Mouse (Mus musculus): Measurements from ENCODE around the gene Pm20d1. TPM values are rescaled to one million over a fixed set of nuclear protein-coding genes. Genes with fewer than 3 reads are reported as not detected.
A peak's percentile ranks its signal among the peaks of the same experiment; 100 is the strongest.

The Pm20d1 gene
- total and polyA plus RNA-seq, 3 experiments, result 0.16 TPM; not detected in 2

DNA sequence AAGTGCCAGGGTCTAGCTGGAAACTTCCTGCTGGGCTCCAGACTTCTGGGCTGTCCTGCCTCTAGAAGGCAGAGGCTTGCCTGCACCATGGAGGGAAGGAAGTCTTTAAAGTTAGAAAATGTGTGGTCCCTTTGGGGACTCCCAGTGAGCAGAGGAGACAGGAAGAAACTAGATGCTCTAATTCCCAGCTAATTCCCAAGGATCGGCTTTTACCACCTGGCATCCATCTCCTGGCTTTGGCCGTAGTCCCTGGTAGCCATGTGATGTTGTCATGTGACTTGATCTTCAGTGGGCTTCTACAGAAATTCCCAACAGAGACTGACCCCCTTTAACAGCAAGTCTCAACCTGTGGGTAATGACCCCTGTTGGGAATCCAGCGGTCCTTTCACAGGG, 36.8 kb upstream of the Pm20d1 start:
- H3K36me3 ChIP-seq (replicated peaks), result no peaks in the 10 kb centered on the region
- H3K9me3 ChIP-seq (replicated peaks), result no peaks in the 10 kb centered on the region
- ATAC-seq (ENCODE audit: extremely low read depth, insufficient number of reproducible peaks, low FRiP score, poor library complexity, severe bottlenecking), result no peak
- no peak for DNase-seq (ENCODE audit: low spot score)
- peaks cover 14% of the 10 kb centered on the region for H3K27me3 ChIP-seq (ENCODE audit: insufficient read depth, low read length)
- H3K4me3 ChIP-seq (ENCODE audit: low read depth, low read length), result no peak overlapping the region
- TF ChIP-seq GATA1 (IDR thresholded peaks at IDR 0.05; ENCODE audit: borderline replicate concordance, low read length), result no peak
- no peak for TF ChIP-seq GATA2 (IDR thresholded peaks at IDR 0.05; ENCODE audit: borderline replicate concordance, low read depth, low read length)
- no peak for TF ChIP-seq POLR2AphosphoS5 (IDR thresholded peaks at IDR 0.05; ENCODE audit: insufficient replicate concordance, low read depth, low read length)
- peaks cover 42% of the 10 kb centered on the region for H3K4me1 ChIP-seq (ENCODE audit: insufficient read depth, low read depth, low read length)

- TF ChIP-seq CTCF (IDR thresholded peaks at IDR 0.05; ENCODE audit: low read depth, low read length), result no peak
- TF ChIP-seq TAL1 (conservative IDR thresholded peaks at IDR 0.05; ENCODE audit: low read depth, low read length), result no peak
- TF ChIP-seq POLR2AphosphoS5 (IDR thresholded peaks at IDR 0.05; ENCODE audit: insufficient replicate concordance, low read depth, low read length), result no peak
- TF ChIP-seq GATA2 (IDR thresholded peaks at IDR 0.05; ENCODE audit: borderline replicate concordance, low read depth, low read length), result no peak
- no peak for TF ChIP-seq GATA1 (IDR thresholded peaks at IDR 0.05; ENCODE audit: borderline replicate concordance, low read length)
- Histone ChIP-seq H3K4me1 (ENCODE audit: insufficient read depth, low read depth, low read length) (peaks cover 37% of the 10 kb centered on the region), H3K27me3 (ENCODE audit: insufficient read depth, low read length) (peaks cover 14% of the 10 kb centered on the region), H3K36me3 (replicated peaks) (no peaks in the 10 kb centered on the region), H3K9me3 (replicated peaks) (no peaks in the 10 kb centered on the region), H3K4me3 (ENCODE audit: low read depth, low read length) (no peak overlapping the region)
- ATAC-seq (ENCODE audit: extremely low read depth, insufficient number of reproducible peaks, low FRiP score, poor library complexity, severe bottlenecking) (no peak), DNase-seq (ENCODE audit: low spot score) (no peak)
Observed at GRCm38 (mm10) chr1:131761079-131761831, 35.9 kb upstream of the Pm20d1 start.

- no peak for DNase-seq (ENCODE audit: low spot score)
- Histone ChIP-seq H3K4me3 (ENCODE audit: low read depth, low read length) (no peak overlapping the region), H3K27me3 (ENCODE audit: insufficient read depth, low read length) (peaks cover 26% of the 10 kb centered on the region), H3K36me3 (replicated peaks) (no peaks in the 10 kb centered on the region), H3K9me3 (replicated peaks) (no peaks in the 10 kb centered on the region), H3K4me1 (ENCODE audit: insufficient read depth, low read depth, low read length) (peaks cover 30% of the 10 kb centered on the region)
- ATAC-seq (ENCODE audit: extremely low read depth, insufficient number of reproducible peaks, low FRiP score, poor library complexity, severe bottlenecking), result no peak
- no peak for TF ChIP-seq CTCF (IDR thresholded peaks at IDR 0.05; ENCODE audit: low read depth, low read length)
- TF ChIP-seq TAL1 (conservative IDR thresholded peaks at IDR 0.05; ENCODE audit: low read depth, low read length), result no peak
- TF ChIP-seq POLR2AphosphoS5 (IDR thresholded peaks at IDR 0.05; ENCODE audit: insufficient replicate concordance, low read depth, low read length), result no peak
- TF ChIP-seq GATA1 (IDR thresholded peaks at IDR 0.05; ENCODE audit: borderline replicate concordance, low read length), result no peak
Observed at GRCm38 (mm10) chr1:131763683-131764082, 33.5 kb upstream of the Pm20d1 start.

DNA sequence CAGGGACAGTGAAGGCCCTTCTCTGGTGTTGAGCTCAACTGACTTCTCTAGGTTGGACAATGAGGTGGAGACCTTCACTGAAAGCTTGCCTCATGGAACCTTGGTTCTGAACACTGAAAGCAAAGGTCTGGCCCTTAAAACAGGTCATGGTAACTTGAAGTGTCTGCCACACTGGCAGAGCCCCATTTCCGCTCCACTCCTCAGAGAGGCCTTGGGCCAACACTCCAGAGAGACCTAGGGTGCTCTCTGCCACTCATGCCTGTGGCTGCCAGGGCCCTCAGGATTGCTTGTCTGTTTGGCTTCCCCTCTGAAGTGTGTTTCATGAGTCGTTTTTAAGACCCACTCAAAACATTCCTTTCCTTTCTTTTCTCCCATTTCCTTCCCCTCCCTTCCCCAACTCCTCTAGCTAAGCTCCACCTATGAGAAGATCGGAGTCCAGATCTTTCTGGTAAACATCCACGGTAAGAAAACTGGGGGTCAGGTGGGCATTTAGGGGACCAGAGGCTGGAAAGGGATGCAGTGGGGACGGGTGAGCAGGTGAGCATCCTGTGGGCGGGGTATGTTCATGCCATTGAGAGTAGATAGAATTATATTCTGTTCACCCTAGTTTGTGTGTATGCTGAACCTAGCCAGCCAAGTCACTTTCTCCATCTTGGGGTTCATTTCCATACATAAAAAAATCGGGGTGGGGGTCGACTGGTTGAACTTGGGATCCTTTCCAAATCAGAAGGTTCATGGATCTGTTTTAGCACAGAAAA, 32.4 kb upstream of the Pm20d1 start:
- Histone ChIP-seq H3K4me3 (ENCODE audit: low read depth, low read length) (no peak overlapping the region), H3K27me3 (ENCODE audit: insufficient read depth, low read length) (peaks cover 36% of the 10 kb centered on the region), H3K36me3 (replicated peaks) (no peaks in the 10 kb centered on the region), H3K9me3 (replicated peaks) (no peaks in the 10 kb centered on the region), H3K4me1 (ENCODE audit: insufficient read depth, low read depth, low read length) (peaks cover 25% of the 10 kb centered on the region)
- ATAC-seq (ENCODE audit: extremely low read depth, insufficient number of reproducible peaks, low FRiP score, poor library complexity, severe bottlenecking) (no peak), DNase-seq (ENCODE audit: low spot score) (no peak)
- TF ChIP-seq TAL1 (conservative IDR thresholded peaks at IDR 0.05; ENCODE audit: low read depth, low read length) (no peak), GATA1 (IDR thresholded peaks at IDR 0.05; ENCODE audit: borderline replicate concordance, low read length) (no peak), POLR2AphosphoS5 (IDR thresholded peaks at IDR 0.05; ENCODE audit: insufficient replicate concordance, low read depth, low read length) (no peak), GATA2 (IDR thresholded peaks at IDR 0.05; ENCODE audit: borderline replicate concordance, low read depth, low read length) (no peak), CTCF (IDR thresholded peaks at IDR 0.05; ENCODE audit: low read depth, low read length) (no peak)

GRCm38 (mm10) chr1:131765357-131766001, 31.7 kb upstream of the Pm20d1 start:
- no peak for ATAC-seq (ENCODE audit: extremely low read depth, insufficient number of reproducible peaks, low FRiP score, poor library complexity, severe bottlenecking)
- H3K4me3 ChIP-seq (ENCODE audit: low read depth, low read length), result no peak overlapping the region
- peaks cover 39% of the 10 kb centered on the region for H3K27me3 ChIP-seq (ENCODE audit: insufficient read depth, low read length)
- no peaks in the 10 kb centered on the region for H3K36me3 ChIP-seq (replicated peaks)
- DNase-seq (ENCODE audit: low spot score), result peak; percentile 56
- no peak for TF ChIP-seq GATA2 (IDR thresholded peaks at IDR 0.05; ENCODE audit: borderline replicate concordance, low read depth, low read length)
- peak; percentile 100 for TF ChIP-seq CTCF (IDR thresholded peaks at IDR 0.05; ENCODE audit: low read depth, low read length)
- H3K9me3 ChIP-seq (replicated peaks), result no peaks in the 10 kb centered on the region
- H3K4me1 ChIP-seq (ENCODE audit: insufficient read depth, low read depth, low read length), result peaks cover 22% of the 10 kb centered on the region

- TF ChIP-seq CTCF (IDR thresholded peaks at IDR 0.05; ENCODE audit: low read depth, low read length) (no peak), TAL1 (conservative IDR thresholded peaks at IDR 0.05; ENCODE audit: low read depth, low read length) (no peak), GATA1 (IDR thresholded peaks at IDR 0.05; ENCODE audit: borderline replicate concordance, low read length) (no peak), POLR2AphosphoS5 (IDR thresholded peaks at IDR 0.05; ENCODE audit: insufficient replicate concordance, low read depth, low read length) (no peak), GATA2 (IDR thresholded peaks at IDR 0.05; ENCODE audit: borderline replicate concordance, low read depth, low read length) (no peak)
- Histone ChIP-seq H3K27me3 (ENCODE audit: insufficient read depth, low read length) (peaks cover 53% of the 10 kb centered on the region), H3K4me1 (ENCODE audit: insufficient read depth, low read depth, low read length) (peaks cover 6% of the 10 kb centered on the region), H3K9me3 (replicated peaks) (no peaks in the 10 kb centered on the region), H3K36me3 (replicated peaks) (no peaks in the 10 kb centered on the region), H3K4me3 (ENCODE audit: low read depth, low read length) (no peak overlapping the region)
- ATAC-seq (ENCODE audit: extremely low read depth, insufficient number of reproducible peaks, low FRiP score, poor library complexity, severe bottlenecking), result no peak
- no peak for DNase-seq (ENCODE audit: low spot score)
Observed at GRCm38 (mm10) chr1:131769296-131769695, 27.9 kb upstream of the Pm20d1 start.
